Mouse (Mus musculus) stomach, postnatal 0 days (tissue): Measurements from ENCODE around the gene Deaf1.

Experiments used
- CTCF ChIP-seq: IDR thresholded peaks from 2 replicates; pipeline ENCODE4 v1.5.1; 2016; ENCODE audit warnings: antibody characterized with exemption, low read depth, mild to moderate bottlenecking, moderate library complexity
- EP300 ChIP-seq: optimal IDR thresholded peaks from 2 replicates; pipeline ENCODE3; 2016; ENCODE audit warnings: antibody characterized with exemption

GRCm38 (mm10) chr7:141339215-141339920 lies 11.9 kb upstream of the Deaf1 start:
- TF ChIP-seq CTCF (no peak), EP300 (no peak)
